Mouse (Mus musculus): ENCODE results near the gene Vip. TPM values are rescaled to one million over a fixed set of nuclear protein-coding genes. Genes with fewer than 3 reads are reported as not detected.
A peak's percentile ranks its signal among the peaks of the same experiment; 100 is the strongest.

The Vip gene
- 0.93 and 3.0 TPM in 2 replicates for polyA plus RNA-seq (2015; fragmentation: Nextera tagmentation; extraction: Ambion mirVana)

DNA sequence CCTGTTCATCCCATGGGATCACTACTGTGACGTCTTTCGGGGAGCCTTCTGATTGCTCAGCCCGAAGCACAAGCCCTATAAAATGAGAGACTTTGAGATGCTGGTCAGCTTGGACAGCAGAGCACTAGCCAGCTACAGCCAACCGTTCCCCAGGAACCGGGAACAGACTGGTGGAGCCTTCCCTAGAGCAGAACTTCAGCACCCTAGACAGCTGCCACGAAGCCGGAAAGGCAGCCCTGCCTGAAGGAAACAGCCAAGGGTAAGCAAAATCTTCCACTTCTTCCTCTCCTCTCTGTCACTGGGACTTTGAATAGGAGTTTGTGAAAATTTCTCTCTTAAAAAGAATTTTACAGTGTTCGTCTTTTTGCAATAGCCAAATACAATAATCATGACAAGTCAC, at the start of gene Vip:
Vip (plus strand) TSS at position 107 of the 400 bp plus-strand sequence.
- Histone ChIP-seq H3K4me1 (no peaks in the 10 kb centered on the region), H3K4me2 (no peak within 1 kb of the TSS), H3K36me3 (no peaks in the 10 kb centered on the region), H3K9ac (replicated peaks) (no peak within 1 kb of the TSS), H3K9me3 (replicated peaks) (no peaks in the 10 kb centered on the region), H3K27ac (replicated peaks) (no peak within 1 kb of the TSS), H3K4me3 (replicated peaks) (no peak within 1 kb of the TSS), H3K27me3 (replicated peaks) (no peaks in the 10 kb centered on the region)
- no peak for ATAC-seq (ENCODE audit: low FRiP score)
- 33% methylated on average over 8 of the region's 8 CpGs for WGBS

- no peak for ATAC-seq (ENCODE audit: low FRiP score)
- H3K27me3 ChIP-seq (replicated peaks), result no peaks in the 10 kb centered on the region
- no peak overlapping the region for H3K9ac ChIP-seq (replicated peaks)
- no peaks in the 10 kb centered on the region for H3K4me1 ChIP-seq
- no peaks in the 10 kb centered on the region; the same call in 1 of the 2 replicates for H3K9me3 ChIP-seq (replicated peaks)
- H3K36me3 ChIP-seq, result no peaks in the 10 kb centered on the region
- no peak overlapping the region for H3K27ac ChIP-seq (replicated peaks)
- no peak overlapping the region for H3K4me3 ChIP-seq (replicated peaks)
- no peak overlapping the region for H3K4me2 ChIP-seq
- WGBS, result 90% methylated on average over 2 of the region's 2 CpGs
Observed at GRCm38 (mm10) chr10:5591061-5591460, 48.0 kb upstream of the Vip start.

- no peak for ATAC-seq (ENCODE audit: low FRiP score)
- 90% methylated on average over 4 of the region's 4 CpGs for WGBS
Observed at GRCm38 (mm10) chr10:5591996-5592395, 47.0 kb upstream of the Vip start.

GRCm38 (mm10) chr10:5593464-5593863, 45.6 kb upstream of the Vip start, which contains the start of gene Myct1:
Myct1 (plus strand) TSS chr10:5593775.
- no peak within 1 kb of the TSS for H3K9ac ChIP-seq (replicated peaks)
- no peaks in the 10 kb centered on the region for H3K27me3 ChIP-seq (replicated peaks)
- no peak for ATAC-seq (ENCODE audit: low FRiP score)
- H3K36me3 ChIP-seq, result no peaks in the 10 kb centered on the region
- H3K27ac ChIP-seq (replicated peaks), result no peak within 1 kb of the TSS
- no peak within 1 kb of the TSS for H3K4me3 ChIP-seq (replicated peaks)
- 70% methylated on average over 5 of the region's 5 CpGs for WGBS
- H3K4me2 ChIP-seq, result no peak within 1 kb of the TSS
- no peaks in the 10 kb centered on the region for H3K4me1 ChIP-seq
- H3K9me3 ChIP-seq (replicated peaks), result no peaks in the 10 kb centered on the region; the same call in 1 of the 2 replicates

More at GRCm38 (mm10) chr10:5591996-5592395, 47.0 kb upstream of the Vip start:
- no peak overlapping the region for H3K27ac ChIP-seq (replicated peaks)
- no peak overlapping the region for H3K9ac ChIP-seq (replicated peaks)
- no peak overlapping the region for H3K4me2 ChIP-seq
- H3K9me3 ChIP-seq (replicated peaks), result no peaks in the 10 kb centered on the region; the same call in 1 of the 2 replicates
- H3K4me3 ChIP-seq (replicated peaks), result no peak overlapping the region
- no peaks in the 10 kb centered on the region for H3K4me1 ChIP-seq
- H3K27me3 ChIP-seq (replicated peaks), result no peaks in the 10 kb centered on the region
- no peaks in the 10 kb centered on the region for H3K36me3 ChIP-seq

GRCm38 (mm10) chr10:5594457-5594856, 44.6 kb upstream of the Vip start:
- Histone ChIP-seq H3K9me3 (replicated peaks) (no peaks in the 10 kb centered on the region; the same call in 1 of the 2 replicates), H3K9ac (replicated peaks) (no peak overlapping the region), H3K27ac (replicated peaks) (no peak overlapping the region), H3K4me3 (replicated peaks) (no peak overlapping the region), H3K4me1 (no peaks in the 10 kb centered on the region), H3K27me3 (replicated peaks) (no peaks in the 10 kb centered on the region), H3K4me2 (no peak overlapping the region), H3K36me3 (no peaks in the 10 kb centered on the region)
- WGBS, result 80% methylated on average over 5 of the region's 5 CpGs
- ATAC-seq (ENCODE audit: low FRiP score), result no peak

GRCm38 (mm10) chr10:5596559-5596958, 42.5 kb upstream of the Vip start:
- Histone ChIP-seq H3K4me3 (replicated peaks) (no peak overlapping the region), H3K27me3 (replicated peaks) (no peaks in the 10 kb centered on the region), H3K36me3 (no peaks in the 10 kb centered on the region), H3K9me3 (replicated peaks) (no peaks in the 10 kb centered on the region), H3K4me2 (no peak overlapping the region), H3K4me1 (peaks cover 2% of the 10 kb centered on the region; the same call in 1 of the 2 replicates), H3K9ac (replicated peaks) (no peak overlapping the region), H3K27ac (replicated peaks) (no peak overlapping the region)
- ATAC-seq (ENCODE audit: low FRiP score), result no peak
- 54% methylated on average over 6 of the region's 6 CpGs for WGBS

DNA sequence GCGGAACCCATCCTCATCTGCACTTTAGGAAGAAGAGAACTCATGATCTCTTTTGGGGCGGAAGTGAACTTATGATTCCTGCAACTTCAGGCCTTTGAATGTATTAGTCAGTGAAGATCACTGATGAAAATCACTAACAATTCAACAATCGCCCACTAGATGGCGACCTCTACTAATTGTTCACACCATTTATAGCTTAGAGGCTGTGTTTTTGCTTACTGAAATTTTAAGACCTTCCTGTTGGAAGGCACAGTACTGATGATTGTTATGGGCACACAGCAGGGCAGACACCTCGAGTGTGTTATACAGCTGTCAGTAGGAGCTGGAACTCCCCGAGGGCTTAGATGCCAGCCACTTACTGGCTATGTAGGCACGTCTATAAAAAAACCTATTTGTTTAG, 38.9 kb upstream of the Vip start:
- peaks cover 2% of the 10 kb centered on the region; the same call in 1 of the 2 replicates for H3K4me1 ChIP-seq
- peak; percentile 90 for ATAC-seq (ENCODE audit: low FRiP score)

GRCm38 (mm10) chr10:5603512-5603911, 35.5 kb upstream of the Vip start:
- no peak for ATAC-seq (ENCODE audit: low FRiP score)
- Histone ChIP-seq H3K9ac (replicated peaks) (no peak overlapping the region), H3K4me2 (no peak overlapping the region), H3K36me3 (no peaks in the 10 kb centered on the region), H3K9me3 (replicated peaks) (no peaks in the 10 kb centered on the region), H3K4me1 (peaks cover 2% of the 10 kb centered on the region; the same call in 1 of the 2 replicates), H3K27me3 (replicated peaks) (no peaks in the 10 kb centered on the region), H3K4me3 (replicated peaks) (no peak overlapping the region), H3K27ac (replicated peaks) (no peak overlapping the region)
- WGBS, result 91% methylated on average over 10 of the region's 10 CpGs

More for the DNA sequence above, 38.9 kb upstream of the Vip start:
- no peaks in the 10 kb centered on the region for H3K9me3 ChIP-seq (replicated peaks)
- H3K4me3 ChIP-seq (replicated peaks), result no peak overlapping the region
- no peaks in the 10 kb centered on the region for H3K27me3 ChIP-seq (replicated peaks)
- no peak overlapping the region for H3K4me2 ChIP-seq
- 12% methylated on average over 7 of the region's 7 CpGs for WGBS
- H3K36me3 ChIP-seq, result no peaks in the 10 kb centered on the region
- no peak overlapping the region for H3K27ac ChIP-seq (replicated peaks)
- no peak overlapping the region for H3K9ac ChIP-seq (replicated peaks)

- no peaks in the 10 kb centered on the region for H3K27me3 ChIP-seq (replicated peaks)
- H3K36me3 ChIP-seq, result no peaks in the 10 kb centered on the region
- no peak overlapping the region for H3K27ac ChIP-seq (replicated peaks)
- no peak overlapping the region for H3K4me2 ChIP-seq
- no peak overlapping the region for H3K9ac ChIP-seq (replicated peaks)
- 94% methylated on average over 13 of the region's 13 CpGs for WGBS
- ATAC-seq (ENCODE audit: low FRiP score), result no peak
- peaks cover 2% of the 10 kb centered on the region; the same call in 1 of the 2 replicates for H3K4me1 ChIP-seq
- no peak overlapping the region for H3K4me3 ChIP-seq (replicated peaks)
- no peaks in the 10 kb centered on the region for H3K9me3 ChIP-seq (replicated peaks)
Observed at GRCm38 (mm10) chr10:5604371-5604770, 34.6 kb upstream of the Vip start.

GRCm38 (mm10) chr10:5608874-5609273, 30.1 kb upstream of the Vip start:
- H3K4me3 ChIP-seq (replicated peaks), result no peak overlapping the region
- no peak for ATAC-seq (ENCODE audit: low FRiP score)
- no peaks in the 10 kb centered on the region for H3K9me3 ChIP-seq (replicated peaks)
- no peak overlapping the region for H3K4me2 ChIP-seq
- H3K27me3 ChIP-seq (replicated peaks), result no peaks in the 10 kb centered on the region
- no peaks in the 10 kb centered on the region for H3K4me1 ChIP-seq
- H3K36me3 ChIP-seq, result no peaks in the 10 kb centered on the region
- no peak overlapping the region for H3K27ac ChIP-seq (replicated peaks)
- WGBS, result 68% methylated on average over 3 of the region's 3 CpGs
- H3K9ac ChIP-seq (replicated peaks), result no peak overlapping the region

- no peak overlapping the region for H3K9ac ChIP-seq (replicated peaks)
- no peak overlapping the region for H3K4me2 ChIP-seq
- H3K27me3 ChIP-seq (replicated peaks), result no peaks in the 10 kb centered on the region
- no peaks in the 10 kb centered on the region for H3K36me3 ChIP-seq
- no peak overlapping the region for H3K4me3 ChIP-seq (replicated peaks)
- H3K4me1 ChIP-seq, result no peaks in the 10 kb centered on the region
- WGBS, result 72% methylated on average over 13 of the region's 13 CpGs
- H3K27ac ChIP-seq (replicated peaks), result no peak overlapping the region
- no peak for ATAC-seq (ENCODE audit: low FRiP score)
- H3K9me3 ChIP-seq (replicated peaks), result no peaks in the 10 kb centered on the region
Observed at GRCm38 (mm10) chr10:5615186-5616040, 23.6 kb upstream of the Vip start.

DNA sequence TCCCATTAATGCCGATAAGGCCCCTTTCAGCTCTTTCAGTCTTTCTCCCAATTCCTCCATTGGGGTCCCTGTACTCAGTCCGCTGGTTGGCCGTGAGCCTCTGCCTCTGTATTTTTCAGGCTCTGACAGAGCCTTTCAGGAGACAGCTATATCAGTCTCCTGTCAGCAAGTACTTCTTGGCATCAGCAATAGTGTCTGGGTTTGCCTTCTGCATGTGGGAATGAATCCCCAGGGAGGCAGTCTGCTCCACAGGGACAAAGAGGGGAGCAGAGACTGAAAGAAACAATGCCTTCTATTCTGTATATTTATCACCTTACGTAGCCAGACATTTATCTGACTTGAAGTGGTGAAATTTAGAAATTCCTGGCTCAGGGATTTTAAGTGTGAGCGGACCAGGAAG, 12.8 kb upstream of the Vip start:
- Histone ChIP-seq H3K36me3 (no peaks in the 10 kb centered on the region), H3K9ac (replicated peaks) (no peak overlapping the region), H3K4me3 (replicated peaks) (no peak overlapping the region), H3K4me1 (no peaks in the 10 kb centered on the region), H3K9me3 (replicated peaks) (no peaks in the 10 kb centered on the region), H3K27ac (replicated peaks) (no peak overlapping the region), H3K27me3 (replicated peaks) (no peaks in the 10 kb centered on the region), H3K4me2 (no peak overlapping the region)
- 68% methylated on average over 5 of the region's 5 CpGs for WGBS
- no peak for ATAC-seq (ENCODE audit: low FRiP score)
